Mouse (Mus musculus) kidney, adult 2 months (tissue): ENCODE measurements around the gene Wfdc13. TPM values are rescaled to one million over a fixed set of nuclear protein-coding genes. Genes with fewer than 3 reads are reported as not detected.

Source experiments
- DNase-seq: peaks from one replicate; pipeline ENCODE4 v3.0.0; 2021
- H3K27ac ChIP-seq: fragments of 200-500 bp; 2 replicates; pipeline ENCODE4 v1.5.1; 2012; ENCODE audit warnings: low read depth, low read length, control low read depth, inconsistent platforms; ENCODE audit not compliant: insufficient read depth
- H3K27me3 ChIP-seq: fragments of 200-500 bp; replicated peaks from 2 replicates; pipeline ENCODE4 v1.6.1; 2012; ENCODE audit warnings: mild to moderate bottlenecking, moderate library complexity, low read length, inconsistent platforms; ENCODE audit not compliant: control insufficient read depth, insufficient read depth
- H3K36me3 ChIP-seq: fragments of 200-500 bp; 2 replicates; pipeline ENCODE4 v1.6.1; 2012; ENCODE audit warnings: mild to moderate bottlenecking, moderate library complexity, low read length, inconsistent platforms; ENCODE audit not compliant: control insufficient read depth, insufficient read depth
- H3K4me1 ChIP-seq: fragments of 200-500 bp; 2 replicates; pipeline ENCODE4 v1.6.1; 2011; ENCODE audit warnings: low read length; ENCODE audit not compliant: control insufficient read depth, insufficient read depth
- H3K4me3 ChIP-seq: fragments of 200-500 bp; 2 replicates; pipeline ENCODE4 v1.5.1; 2011; ENCODE audit warnings: mild to moderate bottlenecking, low read depth, low read length, control low read depth; ENCODE audit not compliant: insufficient read depth
- CTCF ChIP-seq: fragments of 200-500 bp; conservative IDR thresholded peaks from 2 replicates; pipeline ENCODE4 v1.5.1; 2011; ENCODE audit warnings: low read depth, mild to moderate bottlenecking, control low read depth, low read length, moderate library complexity, mixed read lengths; ENCODE audit not compliant: insufficient read depth, insufficient read length
- POLR2A ChIP-seq: fragments of 200-500 bp; IDR thresholded peaks from one replicate; pipeline ENCODE4 v1.6.1; 2011; ENCODE audit warnings: low read depth, low read length, control low read depth
- WGBS: fragments of 180-500 bp; shearing (Covaris S2); methylation state at CpG from one replicate; pipeline ENCODE4 v1.1.7; 2018; 5-methylcytosine and 5-hydroxymethylcytosine counted together
- polyA plus RNA-seq: library from polyadenylated mRNA; depleted of rRNA; stranded (reverse); fragments of >200 nt; gene quantifications from 2 replicates; pipeline ENCODE4 v1.2.3, GENCODE M21; 2012

Wfdc13 gene
- polyA plus RNA-seq, 1 experiment = not detected

- Histone ChIP-seq H3K4me3 (no peak overlapping the region), H3K27me3 (no peaks in the 10 kb centered on the region), H3K36me3 (no peaks in the 10 kb centered on the region), H3K27ac (no peak overlapping the region), H3K4me1 (no peaks in the 10 kb centered on the region)
- peak; percentile 71 for DNase-seq
- TF ChIP-seq CTCF (no peak), POLR2A (no peak)
- 74% methylated on average over 7 of the region's 7 CpGs for WGBS
Measured at GRCm38 (mm10) chr2:164664851-164665250, 20.1 kb upstream of the Wfdc13 start.

DNA sequence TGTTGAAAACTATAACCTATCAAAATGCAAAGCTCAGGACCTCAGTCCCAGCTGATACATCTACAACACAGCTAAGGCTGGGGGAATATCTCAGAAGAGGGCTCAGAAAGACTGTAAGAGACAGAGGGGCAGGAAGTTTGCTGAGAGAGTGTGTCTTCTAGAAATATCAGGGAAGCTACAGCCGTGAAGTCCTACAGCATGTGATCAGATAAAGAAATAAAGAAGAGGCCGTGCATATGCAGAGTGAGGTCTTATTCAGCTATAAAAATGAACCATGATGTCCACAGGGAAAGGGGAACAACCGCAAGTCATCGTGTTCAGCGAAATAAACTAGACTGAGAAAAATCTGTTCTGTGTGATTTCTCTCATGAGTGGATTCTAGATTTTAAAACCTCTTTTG lies 14.6 kb upstream of the Wfdc13 start:
- Histone ChIP-seq H3K27me3 (no peaks in the 10 kb centered on the region), H3K4me3 (no peak overlapping the region), H3K36me3 (no peaks in the 10 kb centered on the region), H3K27ac (no peak overlapping the region), H3K4me1 (no peaks in the 10 kb centered on the region)
- WGBS = 81% methylated on average over 5 of the region's 5 CpGs
- DNase-seq = no peak
- TF ChIP-seq POLR2A = no peak
- no peak for TF ChIP-seq CTCF

DNA sequence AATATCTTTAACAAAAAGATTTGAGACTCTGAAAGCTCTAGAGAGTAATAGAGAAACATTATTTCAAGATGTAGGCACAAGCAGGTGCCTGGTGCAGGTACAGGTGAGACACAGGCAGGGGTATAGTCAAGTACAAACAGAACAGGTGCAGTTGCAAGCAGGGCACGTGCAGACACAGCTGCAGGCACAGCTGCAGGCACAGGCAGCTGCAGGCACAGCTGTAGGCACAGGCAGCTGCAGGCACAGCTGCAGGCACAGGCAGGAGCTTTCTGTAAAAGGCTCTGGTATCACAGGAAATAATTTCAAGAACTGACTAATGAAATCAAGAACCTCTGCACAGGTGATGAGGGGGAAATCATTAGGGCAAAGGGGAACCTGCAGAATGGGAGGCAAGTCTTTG lies 14.0 kb upstream of the Wfdc13 start:
- TF ChIP-seq POLR2A (no peak), CTCF (no peak)
- no peak for DNase-seq
- Histone ChIP-seq H3K4me1 (no peaks in the 10 kb centered on the region), H3K4me3 (no peak overlapping the region), H3K27me3 (no peaks in the 10 kb centered on the region), H3K36me3 (no peaks in the 10 kb centered on the region), H3K27ac (no peak overlapping the region)
- 19% methylated on average over 1 of the region's 1 CpGs for WGBS

GRCm38 (mm10) chr2:164673987-164674386 lies 10.9 kb upstream of the Wfdc13 start, which contains the start of gene Wfdc11:
Gene Wfdc11, minus strand, starts transcription at chr2:164674087.
- Histone ChIP-seq H3K27me3 (no peaks in the 10 kb centered on the region), H3K4me1 (peaks cover 5% of the 10 kb centered on the region; the same call in 1 of the 2 replicates), H3K27ac (no peak within 1 kb of the TSS), H3K4me3 (no peak within 1 kb of the TSS), H3K36me3 (no peaks in the 10 kb centered on the region)
- WGBS = 68% methylated on average over 7 of the region's 7 CpGs
- DNase-seq = no peak
- no peak for TF ChIP-seq CTCF

DNA sequence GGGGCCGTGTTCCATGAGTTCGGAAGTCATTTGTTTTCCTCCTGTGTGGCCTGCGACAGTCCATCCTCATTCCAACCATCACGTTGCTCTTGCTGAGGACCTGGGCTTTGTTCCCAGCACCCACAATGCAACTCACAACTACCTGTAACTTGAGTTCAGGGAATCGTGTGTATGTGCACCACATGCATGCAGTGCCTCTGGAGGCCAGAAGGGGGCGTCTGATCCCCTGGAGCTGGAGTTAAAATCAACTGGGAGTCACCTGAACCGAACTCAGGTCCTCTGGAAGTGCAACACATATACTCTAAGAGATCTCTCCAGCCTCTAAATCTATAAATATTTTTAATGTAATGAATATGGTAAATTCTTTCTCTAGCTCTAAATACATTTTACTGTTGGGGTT lies 8.8 kb upstream of the Wfdc13 start:
- H3K27me3 ChIP-seq = no peaks in the 10 kb centered on the region
- H3K27ac ChIP-seq = no peak overlapping the region
- WGBS = 84% methylated on average over 7 of the region's 7 CpGs
- DNase-seq = no peak
- H3K4me3 ChIP-seq = no peak overlapping the region
- H3K4me1 ChIP-seq = peaks cover 5% of the 10 kb centered on the region; the same call in 1 of the 2 replicates
- no peaks in the 10 kb centered on the region for H3K36me3 ChIP-seq
- TF ChIP-seq POLR2A (no peak), CTCF (0 out of 2 replicates have a peak, but pooled peaks have one; percentile 17)

DNA sequence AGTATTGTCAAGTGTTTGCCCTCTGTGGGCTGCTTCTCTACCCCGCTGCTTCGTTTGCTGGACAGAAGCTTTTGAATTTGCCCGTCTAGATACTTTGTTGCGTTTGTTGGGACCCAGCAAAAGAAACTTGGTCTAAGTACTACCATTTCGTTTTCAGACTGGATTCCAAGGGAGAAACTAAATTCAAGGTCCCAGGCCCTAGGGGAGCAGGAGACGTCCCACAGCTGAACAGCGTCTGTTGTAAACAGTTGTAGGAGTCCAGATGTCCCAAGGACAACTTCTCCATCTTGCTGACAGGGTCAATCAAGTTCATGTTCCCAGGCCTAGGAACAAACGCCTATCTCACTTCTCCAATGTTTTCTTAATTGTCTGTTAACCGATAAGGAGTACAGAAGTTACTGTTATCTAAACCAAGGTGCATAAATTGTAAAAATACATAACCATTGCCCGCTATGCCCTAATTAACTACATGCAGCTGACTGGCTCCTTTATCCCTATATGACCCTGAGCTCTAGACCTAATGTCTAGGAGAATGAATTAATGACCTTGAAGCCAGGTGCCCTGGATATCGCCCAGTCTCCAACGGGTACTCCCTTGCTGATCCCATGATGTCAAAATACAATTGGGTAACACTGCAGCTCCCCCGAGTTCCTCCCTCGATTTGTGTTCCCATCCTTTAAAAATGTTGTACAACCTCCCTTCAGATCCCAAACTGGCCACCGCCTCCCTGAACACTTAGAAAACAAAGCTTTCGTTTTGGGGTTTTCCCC lies 7.8 kb upstream of the Wfdc13 start:
- H3K27me3 ChIP-seq = no peaks in the 10 kb centered on the region
- TF ChIP-seq POLR2A (no peak), CTCF (no peak)
- DNase-seq = no peak
- WGBS = 71% methylated on average over 16 of the region's 16 CpGs
- H3K4me3 ChIP-seq = no peak overlapping the region
- no peaks in the 10 kb centered on the region for H3K36me3 ChIP-seq
- H3K27ac ChIP-seq = no peak overlapping the region
- H3K4me1 ChIP-seq = peaks cover 5% of the 10 kb centered on the region; the same call in 1 of the 2 replicates

GRCm38 (mm10) chr2:164678848-164679625 lies 5.9 kb upstream of the Wfdc13 start:
- peaks cover 5% of the 10 kb centered on the region; the same call in 1 of the 2 replicates for H3K4me1 ChIP-seq
- no peaks in the 10 kb centered on the region for H3K27me3 ChIP-seq
- H3K27ac ChIP-seq = no peak overlapping the region
- WGBS = 15% methylated on average over 19 of the region's 19 CpGs
- H3K36me3 ChIP-seq = no peaks in the 10 kb centered on the region
- H3K4me3 ChIP-seq = no peak overlapping the region
- DNase-seq = peak; percentile 83
- peak; percentile 75 for TF ChIP-seq CTCF
- TF ChIP-seq POLR2A = no peak
